Mouse (Mus musculus) heart, embryonic 15.5 days (tissue): ENCODE data around the gene Tcte1. TPM values are rescaled to one million over a fixed set of nuclear protein-coding genes. Genes with fewer than 3 reads are reported as not detected.

Source experiments
- ATAC-seq: fragments of 200-750 bp; cut with Nextera tagmentation; replicated peaks from 2 replicates; pipeline ENCODE4 v1.8.0; 2017; ENCODE audit warnings: low read depth, moderate TSS enrichment; ENCODE audit not compliant: insufficient number of reproducible peaks, insufficient read depth, low FRiP score
- H3K27ac ChIP-seq: fragments of 300-500 bp; sonication (generic); 2 replicates; pipeline ENCODE4 v1.5.1; 2015; ENCODE audit warnings: mild to moderate bottlenecking, inconsistent platforms
- H3K27me3 ChIP-seq: fragments of 300-500 bp; sonication (generic); 2 replicates; pipeline ENCODE4 v1.6.1; 2015; ENCODE audit warnings: inconsistent platforms
- H3K36me3 ChIP-seq: fragments of 300-500 bp; sonication (generic); 2 replicates; pipeline ENCODE4 v1.6.1; 2015; ENCODE audit warnings: mild to moderate bottlenecking, inconsistent platforms
- H3K4me1 ChIP-seq: fragments of 300-500 bp; sonication (generic); replicated peaks from 2 replicates; pipeline ENCODE4 v1.6.1; 2015; ENCODE audit warnings: inconsistent platforms
- H3K4me2 ChIP-seq: fragments of 300-500 bp; sonication (generic); 2 replicates; pipeline ENCODE4 v1.6.1; 2015; ENCODE audit warnings: inconsistent platforms, mild to moderate bottlenecking, moderate library complexity
- H3K4me3 ChIP-seq: fragments of 300-500 bp; sonication (generic); 2 replicates; pipeline ENCODE4 v1.5.1; 2015; ENCODE audit warnings: mild to moderate bottlenecking, inconsistent platforms
- H3K9ac ChIP-seq: fragments of 300-500 bp; sonication (generic); 2 replicates; pipeline ENCODE4 v1.6.1; 2015; ENCODE audit warnings: mild to moderate bottlenecking, inconsistent platforms
- H3K9me3 ChIP-seq: fragments of 300-500 bp; sonication (generic); replicated peaks from 2 replicates; pipeline ENCODE4 v1.6.1; 2016; ENCODE audit warnings: inconsistent platforms
- WGBS: fragments of 180-500 bp; shearing (Covaris S2); methylation state at CpG from one replicate; pipeline ENCODE4 v1.1.7; 2015; ENCODE audit warnings: mixed read lengths; 5-methylcytosine and 5-hydroxymethylcytosine counted together
- polyA plus RNA-seq: library from polyadenylated mRNA; unstranded; fragments of >200 nt; fragmentation: Nextera tagmentation; extraction: Ambion mirVana; gene quantifications from 2 replicates; pipeline ENCODE4 v1.2.1, GENCODE M21; 2015

Gene Tcte1
- polyA plus RNA-seq, 1 experiment from 2014 or later, result 0.16 TPM

- Histone ChIP-seq H3K4me3 (peak overlapping the region; percentile 51), H3K36me3 (no peaks in the 10 kb centered on the region), H3K9me3 (no peaks in the 10 kb centered on the region), H3K9ac (no peak overlapping the region), H3K27me3 (peaks cover 25% of the 10 kb centered on the region), H3K4me1 (peaks cover 23% of the 10 kb centered on the region), H3K4me2 (peak overlapping the region; percentile 77), H3K27ac (no peak overlapping the region)
- 54% methylated on average over 7 of the region's 7 CpGs for WGBS
- ATAC-seq, result no peak
These were observed 34.1 kb downstream of the Tcte1 start for GRCm38 (mm10) chr17:45557246-45557824.

- Histone ChIP-seq H3K27ac (no peak overlapping the region), H3K9ac (no peak overlapping the region; the same call in 1 of the 2 replicates), H3K36me3 (no peaks in the 10 kb centered on the region), H3K4me1 (peaks cover 25% of the 10 kb centered on the region), H3K4me2 (peak overlapping the region; percentile 77), H3K27me3 (peaks cover 25% of the 10 kb centered on the region), H3K9me3 (no peaks in the 10 kb centered on the region), H3K4me3 (peak overlapping the region; percentile 51; the same call in 1 of the 2 replicates)
- ATAC-seq, result no peak
- 60% methylated on average over 16 of the region's 16 CpGs for WGBS
These were observed 35.0 kb downstream of the Tcte1 start for GRCm38 (mm10) chr17:45557998-45558862.

- Histone ChIP-seq H3K4me2 (no peak overlapping the region), H3K9me3 (no peaks in the 10 kb centered on the region), H3K27me3 (peaks cover 13% of the 10 kb centered on the region), H3K27ac (no peak overlapping the region), H3K9ac (no peak overlapping the region), H3K4me3 (no peak overlapping the region), H3K36me3 (no peaks in the 10 kb centered on the region), H3K4me1 (peaks cover 32% of the 10 kb centered on the region)
- no peak for ATAC-seq
- WGBS, result 82% methylated on average over 15 of the region's 15 CpGs
These were observed 36.7 kb downstream of the Tcte1 start for GRCm38 (mm10) chr17:45559732-45560525.

GRCm38 (mm10) chr17:45563216-45563615 is 40.0 kb downstream of the Tcte1 start:
- no peak for ATAC-seq

GRCm38 (mm10) chr17:45563655-45564530 is 40.7 kb downstream of the Tcte1 start, which contains the start of gene Slc35b2:
Gene Slc35b2, plus strand, starts transcription at chr17:45563874.
- H3K27ac ChIP-seq, result peak within 1 kb of the TSS; percentile 83
- H3K4me2 ChIP-seq, result peak within 1 kb of the TSS; percentile 94
- ATAC-seq, result peak; percentile 87
- no peaks in the 10 kb centered on the region for H3K27me3 ChIP-seq
- H3K4me3 ChIP-seq, result peak within 1 kb of the TSS; percentile 91
- under 1% methylated on average over 47 of the region's 61 CpGs for WGBS
- H3K9ac ChIP-seq, result peak within 1 kb of the TSS; percentile 88
- H3K36me3 ChIP-seq, result peaks cover 36% of the 10 kb centered on the region
- H3K4me1 ChIP-seq, result peaks cover 36% of the 10 kb centered on the region
- no peaks in the 10 kb centered on the region for H3K9me3 ChIP-seq

More at GRCm38 (mm10) chr17:45563216-45563615, 40.0 kb downstream of the Tcte1 start:
- Histone ChIP-seq H3K9ac (0 out of 2 replicates have a peak overlapping the region, but pooled peaks have one; percentile 88), H3K4me2 (peak overlapping the region; percentile 94; the same call in 1 of the 2 replicates), H3K27me3 (no peaks in the 10 kb centered on the region), H3K27ac (no peak overlapping the region), H3K4me3 (peak overlapping the region; percentile 91; the same call in 1 of the 2 replicates), H3K4me1 (peaks cover 34% of the 10 kb centered on the region), H3K9me3 (no peaks in the 10 kb centered on the region), H3K36me3 (peaks cover 29% of the 10 kb centered on the region)
- WGBS, result 74% methylated on average over 12 of the region's 12 CpGs

GRCm38 (mm10) chr17:45564531-45565084 is 41.4 kb downstream of the Tcte1 start:
- Histone ChIP-seq H3K4me3 (peak overlapping the region; percentile 91), H3K27ac (peak overlapping the region; percentile 83), H3K27me3 (no peaks in the 10 kb centered on the region), H3K36me3 (peaks cover 43% of the 10 kb centered on the region), H3K4me2 (peak overlapping the region; percentile 94), H3K9me3 (no peaks in the 10 kb centered on the region), H3K4me1 (peaks cover 43% of the 10 kb centered on the region), H3K9ac (peak overlapping the region; percentile 88)
- 12% methylated on average over 18 of the region's 18 CpGs for WGBS
- ATAC-seq, result no peak

- Histone ChIP-seq H3K4me1 (peaks cover 47% of the 10 kb centered on the region), H3K36me3 (peaks cover 48% of the 10 kb centered on the region), H3K4me3 (peak overlapping the region; percentile 91), H3K9ac (peak overlapping the region; percentile 88; the same call in 1 of the 2 replicates), H3K27ac (no peak overlapping the region), H3K27me3 (no peaks in the 10 kb centered on the region), H3K4me2 (peak overlapping the region; percentile 94), H3K9me3 (no peaks in the 10 kb centered on the region)
- ATAC-seq, result no peak
- 95% methylated on average over 11 of the region's 11 CpGs for WGBS
These were observed 41.9 kb downstream of the Tcte1 start for GRCm38 (mm10) chr17:45565103-45565502.

- Histone ChIP-seq H3K9ac (no peak overlapping the region), H3K4me1 (peaks cover 54% of the 10 kb centered on the region), H3K27ac (no peak overlapping the region), H3K4me2 (no peak overlapping the region), H3K9me3 (no peaks in the 10 kb centered on the region), H3K27me3 (no peaks in the 10 kb centered on the region), H3K4me3 (no peak overlapping the region), H3K36me3 (peaks cover 57% of the 10 kb centered on the region)
- ATAC-seq, result no peak
- WGBS, result 75% methylated on average over 1 of the region's 1 CpGs
These were observed 42.8 kb downstream of the Tcte1 start for GRCm38 (mm10) chr17:45566031-45566359.

GRCm38 (mm10) chr17:45566360-45567161 is 43.3 kb downstream of the Tcte1 start:
- Histone ChIP-seq H3K4me1 (peaks cover 60% of the 10 kb centered on the region), H3K9me3 (no peaks in the 10 kb centered on the region), H3K4me2 (no peak overlapping the region), H3K27ac (peak overlapping the region; percentile 25; the same call in 1 of the 2 replicates), H3K9ac (no peak overlapping the region), H3K36me3 (peaks cover 63% of the 10 kb centered on the region), H3K4me3 (no peak overlapping the region), H3K27me3 (no peaks in the 10 kb centered on the region)
- 64% methylated on average over 18 of the region's 18 CpGs for WGBS
- no peak for ATAC-seq
